Mouse (Mus musculus) T-cell, adult 2 months (primary cell): ENCODE results near the gene Kmo.

Experiments
- DNase-seq: peaks from one replicate; pipeline ENCODE4 v3.0.0; 2022; ENCODE audit warnings: low spot score

Gene Kmo

GRCm38 (mm10) chr1:175699375-175699774 is 79.2 kb downstream of the Kmo start:
- no peak for DNase-seq

GRCm38 (mm10) chr1:175699796-175700195 is 79.6 kb downstream of the Kmo start:
- DNase-seq, result peak; percentile 7

GRCm38 (mm10) chr1:175701145-175701544 is 81.0 kb downstream of the Kmo start:
- DNase-seq, result no peak

GRCm38 (mm10) chr1:175707599-175707998 is 87.4 kb downstream of the Kmo start:
- DNase-seq, result no peak

GRCm38 (mm10) chr1:175708013-175708412 is 87.8 kb downstream of the Kmo start:
- no peak for DNase-seq
